Mouse (Mus musculus) heart, postnatal 10 days (tissue): ENCODE results near the gene Ttyh2. TPM values are rescaled to one million over a fixed set of nuclear protein-coding genes. Genes with fewer than 3 reads are reported as not detected.

Experiments
- DNase-seq, 2 experiments: peaks; one replicate each; pipeline ENCODE4 v3.0.0; 2021
- intact Hi-C: fragments of 180-260 bp; cut with DNase I; formaldehyde crosslinking; loops from one replicate; pipeline ENCODE4 v1.15.1; 2025
- total RNA-seq, 2 experiments: library from RNA; stranded (reverse); gene quantifications; 2 replicates each; pipeline ENCODE4 v1.2.3; 2021

Gene Ttyh2
- total RNA-seq, 2 experiments from 2014 or later = 25.2 to 26.3 TPM

DNA sequence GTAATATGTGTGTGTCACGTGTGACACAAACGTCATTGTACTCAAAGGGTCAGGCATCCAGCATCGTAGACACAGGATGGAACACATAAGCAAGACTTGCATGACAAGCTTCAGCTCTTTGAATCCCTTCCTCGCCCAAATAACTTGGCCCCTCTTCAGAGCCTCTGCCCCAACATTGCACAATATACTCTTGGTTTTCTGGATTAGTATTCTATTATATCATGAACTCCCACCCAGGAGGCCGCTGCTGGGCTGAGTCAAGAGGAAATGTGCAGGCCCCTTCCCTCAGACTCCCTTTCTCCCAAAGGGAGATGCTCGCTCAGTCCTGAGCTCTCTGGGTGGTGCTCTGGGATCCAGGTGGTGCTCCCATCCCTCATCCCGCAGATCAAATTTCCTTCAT lies 23.3 kb downstream of the Ttyh2 start:
- DNase-seq = peak in 1 of 2 experiments; percentile 29
- intact Hi-C loops = loop anchor here (2.0 kb wide), 1 partner anchor 22 kb away; no protein-coding TSS in a partner anchor

DNA sequence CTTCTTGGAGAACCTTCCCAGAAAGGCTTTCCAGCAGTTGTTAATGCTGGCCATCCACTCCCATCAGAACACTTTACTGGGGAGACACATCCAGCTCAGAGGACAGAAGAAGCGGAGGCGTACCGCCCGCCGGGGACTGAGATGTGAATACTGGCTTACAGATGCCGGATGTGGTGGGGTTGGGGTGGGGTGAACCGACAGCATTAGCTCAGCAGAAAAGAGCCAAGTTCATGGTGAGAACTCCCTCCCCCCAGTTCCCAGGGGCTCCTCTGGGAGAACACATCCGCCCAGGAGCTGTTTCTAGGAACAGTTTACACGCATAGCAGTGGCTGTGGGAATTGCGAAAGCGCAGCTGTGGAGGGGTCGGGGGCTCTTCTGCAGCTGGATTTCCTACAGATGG lies 24.3 kb downstream of the Ttyh2 start:
- peak; percentile 82 to 87 for DNase-seq
- intact Hi-C loops = loop anchor here (2.0 kb wide), 1 partner anchor 23 kb away; no protein-coding TSS in a partner anchor

DNA sequence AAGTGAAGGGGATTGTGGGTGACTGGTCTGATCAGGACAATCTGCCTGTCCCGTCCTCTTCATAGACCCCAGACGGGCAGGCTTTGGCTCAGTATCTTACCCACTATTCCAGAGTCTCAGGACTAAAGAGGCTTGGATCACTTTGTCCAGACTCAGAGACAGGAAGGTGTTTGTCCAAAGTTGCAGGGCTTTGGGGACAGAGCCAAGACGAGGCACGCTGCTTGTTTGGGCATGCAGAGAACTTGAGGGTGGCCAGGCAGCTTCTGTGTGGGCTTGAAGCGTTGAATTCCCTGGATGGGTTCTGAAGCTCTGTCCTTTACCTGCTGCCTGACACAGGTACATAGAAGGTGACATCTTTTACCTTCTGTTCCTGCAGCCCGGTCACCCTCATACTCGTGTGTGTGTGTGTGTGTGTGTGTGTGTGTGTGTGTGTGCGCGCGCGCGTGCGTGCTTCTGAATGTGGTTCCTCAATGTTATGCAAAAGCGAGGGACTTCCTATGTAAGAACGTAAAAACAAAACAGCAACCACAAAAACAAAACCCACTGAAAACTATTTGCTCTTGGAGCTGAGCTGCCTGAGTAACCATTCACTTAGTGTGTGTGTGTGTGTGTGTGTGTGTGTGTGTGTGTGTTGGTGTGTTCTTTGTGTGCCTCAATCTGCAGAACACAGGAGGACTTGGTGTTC lies 27.2 kb downstream of the Ttyh2 start:
- DNase-seq = no peak
- intact Hi-C loops = no loop called here

DNA sequence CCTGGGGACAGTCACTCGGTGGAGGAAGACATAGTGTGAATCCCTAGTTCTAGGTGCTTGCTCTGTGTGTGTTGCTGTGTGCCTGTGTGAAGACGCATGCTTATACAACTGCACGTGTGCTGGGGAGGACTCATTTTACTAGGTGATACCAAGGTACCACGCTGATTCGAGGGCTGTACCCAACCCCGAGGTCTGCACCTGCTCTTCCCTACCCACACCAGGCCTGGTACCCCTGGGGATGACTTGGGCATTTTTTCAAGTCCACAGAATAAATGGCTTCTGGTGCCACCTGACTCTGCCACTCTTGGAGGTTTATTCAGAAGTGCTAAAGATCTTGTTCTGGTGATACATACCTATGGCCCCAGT lies 27.7 kb downstream of the Ttyh2 start:
- DNase-seq = no peak
- intact Hi-C loops = no loop called here

DNA sequence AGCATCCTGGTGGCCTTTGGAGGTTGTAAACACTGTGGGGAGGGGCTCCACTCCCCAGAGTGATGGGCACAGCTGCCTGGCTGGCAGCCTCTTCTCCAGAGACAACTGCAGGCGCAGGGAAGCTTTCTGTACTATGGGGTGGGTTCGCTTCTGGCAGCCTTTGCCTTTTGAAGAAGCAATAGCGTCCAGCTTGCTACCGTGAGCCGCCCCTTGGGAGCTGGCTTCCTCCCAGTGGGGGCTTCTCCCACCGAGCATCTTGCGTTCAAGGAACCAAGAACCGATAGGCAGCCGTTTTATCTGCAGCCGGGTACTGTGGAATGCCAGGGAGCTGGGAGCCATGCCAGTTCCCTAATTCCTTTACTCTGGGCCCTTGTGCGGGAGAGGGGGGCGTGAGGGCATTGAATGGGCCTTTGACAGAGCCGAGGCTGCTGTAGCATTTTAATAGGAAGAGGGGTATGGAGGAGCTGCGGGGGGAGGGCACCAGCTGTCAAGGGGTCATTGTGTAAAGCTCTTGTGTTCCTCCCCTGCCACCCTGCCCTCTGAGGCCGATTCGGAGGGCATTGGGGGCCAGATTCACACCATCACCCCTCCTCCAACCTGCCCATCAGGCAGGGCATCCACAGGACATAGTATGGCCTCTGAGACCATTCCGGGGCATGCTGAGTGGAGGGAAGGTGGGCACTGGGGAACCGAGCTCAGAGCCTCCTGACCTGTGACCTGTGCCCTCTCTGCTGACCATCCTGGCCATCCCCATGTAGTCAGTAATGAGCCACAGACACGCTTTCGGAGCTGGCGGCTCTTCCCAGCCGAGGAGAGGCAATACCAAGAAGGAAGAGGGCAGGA lies 29.1 kb downstream of the Ttyh2 start:
- peak in 1 of 2 experiments; percentile 50 for DNase-seq
- intact Hi-C loops = no loop called here

DNA sequence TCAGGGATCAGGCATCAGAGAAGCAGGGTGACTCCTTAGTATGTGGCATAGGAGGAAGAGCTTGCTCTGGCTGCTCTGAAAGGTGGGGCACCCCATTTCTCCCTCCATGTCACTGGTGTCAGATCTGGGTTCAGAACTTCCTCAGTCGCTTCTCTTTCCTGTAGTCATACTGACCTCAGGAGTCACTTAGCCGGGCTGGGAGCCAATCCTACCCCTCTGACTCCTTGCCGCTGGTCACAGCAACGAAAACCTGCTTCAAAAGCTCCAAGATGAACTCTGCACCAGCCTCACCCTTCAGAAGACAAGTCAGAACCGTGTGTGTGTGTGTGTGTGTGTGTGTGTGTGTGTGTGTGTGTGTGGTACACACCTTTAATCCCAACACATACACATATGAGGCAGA lies 31.1 kb downstream of the Ttyh2 start:
- intact Hi-C loops = no loop called here
- no peak for DNase-seq

DNA sequence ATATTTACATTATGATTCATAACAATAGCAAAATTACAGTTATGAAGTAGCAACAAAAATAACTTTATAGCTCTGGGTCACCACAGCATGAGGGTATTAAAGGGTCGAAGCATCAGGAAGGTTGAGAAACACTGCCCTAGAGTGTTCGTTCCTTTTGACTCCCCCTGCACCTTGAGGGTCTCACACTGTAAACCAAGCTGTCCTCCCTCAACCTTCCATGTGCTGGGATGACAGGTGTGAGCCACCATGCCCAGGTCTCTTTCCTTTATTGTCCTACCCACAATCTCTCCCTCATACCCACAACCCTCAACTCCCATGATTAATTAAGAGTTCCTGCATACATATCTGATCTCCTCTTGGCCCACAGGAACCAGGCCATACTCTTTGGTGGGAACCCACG lies 36.2 kb downstream of the Ttyh2 start:
- intact Hi-C loops = no loop called here
- DNase-seq = no peak

DNA sequence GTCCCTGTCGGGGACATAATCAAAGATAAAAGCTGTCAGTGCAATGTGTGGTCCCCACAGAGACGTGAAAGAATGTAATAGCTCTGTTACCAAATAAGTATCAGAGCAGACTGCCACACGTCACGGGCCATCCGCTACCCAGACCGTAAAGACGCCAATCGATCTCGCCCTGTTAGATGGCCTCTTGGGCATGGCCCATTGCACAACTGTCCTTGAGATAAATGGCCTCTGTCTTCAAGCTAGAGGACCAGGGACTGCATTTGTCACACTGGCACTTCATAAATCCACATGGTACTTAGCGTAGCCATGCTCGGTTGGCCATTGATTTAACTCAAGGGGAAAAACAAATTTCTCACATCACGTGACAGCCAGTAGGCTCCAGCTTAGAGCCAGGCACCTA lies 36.6 kb downstream of the Ttyh2 start:
- intact Hi-C loops = no loop called here
- no peak for DNase-seq

DNA sequence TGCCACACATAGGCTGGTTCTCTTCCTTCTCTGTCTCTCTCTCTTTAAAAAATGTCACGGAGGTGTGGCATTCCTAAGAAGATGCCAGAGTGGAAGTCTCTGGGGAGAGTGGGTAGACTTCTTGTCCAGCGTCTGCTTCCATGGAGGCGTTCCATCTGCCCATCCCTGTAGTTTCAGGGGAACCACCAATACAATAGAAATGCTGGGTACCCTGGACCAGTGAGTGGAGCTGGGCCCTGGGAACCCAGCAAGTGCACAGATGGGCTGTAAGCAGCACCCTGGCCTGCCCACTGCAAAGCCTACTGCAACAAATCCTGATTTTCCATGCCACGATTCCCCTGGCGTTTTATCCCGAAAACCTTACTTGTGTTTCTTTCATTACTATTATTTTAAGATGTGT lies 39.3 kb downstream of the Ttyh2 start:
- DNase-seq = no peak
- intact Hi-C loops = no loop called here

DNA sequence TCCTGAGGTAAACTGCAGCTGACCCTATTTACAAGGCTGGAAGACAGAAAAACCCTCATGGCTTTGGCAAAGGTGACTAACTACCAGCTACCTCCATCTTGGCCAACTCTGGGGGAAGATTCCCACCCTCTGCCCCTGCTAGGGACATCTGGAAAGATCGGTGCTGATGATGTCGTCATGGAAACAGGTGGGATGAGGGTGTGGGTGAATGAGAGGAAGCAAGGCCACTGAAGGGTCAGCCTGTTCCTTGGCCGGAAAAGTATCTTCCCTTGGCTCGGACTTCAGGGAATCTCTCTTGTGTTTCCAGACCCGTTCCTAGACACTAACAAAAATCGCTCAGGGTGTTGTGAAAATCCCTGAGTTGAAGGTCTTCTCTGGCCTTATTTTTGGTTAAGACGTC lies 40.3 kb downstream of the Ttyh2 start:
- intact Hi-C loops = no loop called here
- DNase-seq = peak; percentile 42 to 48

DNA sequence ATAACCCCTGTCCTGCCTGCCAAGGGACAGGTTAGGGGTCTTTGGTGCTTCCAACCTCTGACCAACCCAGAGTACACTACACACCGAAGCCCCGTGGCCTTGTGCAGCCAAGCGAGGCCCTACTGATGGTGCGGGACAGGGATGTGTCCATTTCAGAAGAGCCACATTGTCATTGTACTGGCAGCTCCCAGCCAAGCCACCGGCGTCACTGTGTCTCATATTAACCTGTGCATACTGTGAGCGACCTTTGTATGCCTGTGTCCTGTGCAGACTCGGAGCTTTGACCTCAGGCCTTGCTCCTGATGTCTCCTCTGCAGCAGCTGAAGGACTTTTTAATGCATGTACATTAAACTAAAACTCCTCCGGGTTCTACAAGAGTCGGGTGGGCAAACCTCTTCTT lies 45.3 kb downstream of the Ttyh2 start:
- intact Hi-C loops = no loop called here
- no peak for DNase-seq

DNA sequence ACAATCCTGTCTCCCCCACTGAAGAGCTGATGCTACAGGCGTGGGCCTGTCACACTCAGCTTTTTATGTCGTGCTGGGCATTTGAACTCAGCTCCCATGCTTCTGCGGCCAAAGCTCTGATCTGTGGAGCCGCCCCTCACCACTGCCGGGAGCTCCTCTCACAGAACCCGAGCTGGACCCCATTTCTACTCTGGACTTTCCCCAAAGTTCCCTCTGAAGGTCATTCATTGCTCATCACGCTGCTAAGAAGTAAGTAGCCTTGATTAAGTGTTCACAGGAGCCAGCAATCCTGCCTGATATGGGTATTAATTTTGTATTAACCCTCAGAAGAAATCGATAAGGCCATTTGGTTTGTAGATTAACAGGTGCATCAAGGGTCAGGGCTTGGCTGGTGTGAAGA lies 47.2 kb downstream of the Ttyh2 start:
- no peak for DNase-seq
- intact Hi-C loops = no loop called here

DNA sequence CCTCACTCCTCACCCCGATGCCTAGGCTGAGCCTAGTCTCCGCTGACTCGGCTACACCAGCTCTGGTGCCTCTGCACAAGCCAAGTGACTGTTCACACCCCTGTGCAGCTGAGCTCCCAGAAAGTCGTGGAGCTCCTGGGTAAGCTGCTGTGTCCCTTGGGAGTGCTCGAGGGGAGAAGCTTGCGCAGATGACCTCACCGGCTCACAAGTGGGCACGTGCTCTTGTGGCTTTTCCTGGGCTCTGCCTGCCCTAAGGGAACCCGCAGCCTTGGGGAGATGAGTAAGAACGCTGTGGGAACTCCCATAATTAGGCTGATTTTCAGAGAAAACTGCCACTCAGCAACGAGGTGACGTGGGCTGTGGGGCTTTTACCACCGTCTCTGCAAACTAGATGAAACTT lies 47.8 kb downstream of the Ttyh2 start:
- intact Hi-C loops = no loop called here
- no peak for DNase-seq

DNA sequence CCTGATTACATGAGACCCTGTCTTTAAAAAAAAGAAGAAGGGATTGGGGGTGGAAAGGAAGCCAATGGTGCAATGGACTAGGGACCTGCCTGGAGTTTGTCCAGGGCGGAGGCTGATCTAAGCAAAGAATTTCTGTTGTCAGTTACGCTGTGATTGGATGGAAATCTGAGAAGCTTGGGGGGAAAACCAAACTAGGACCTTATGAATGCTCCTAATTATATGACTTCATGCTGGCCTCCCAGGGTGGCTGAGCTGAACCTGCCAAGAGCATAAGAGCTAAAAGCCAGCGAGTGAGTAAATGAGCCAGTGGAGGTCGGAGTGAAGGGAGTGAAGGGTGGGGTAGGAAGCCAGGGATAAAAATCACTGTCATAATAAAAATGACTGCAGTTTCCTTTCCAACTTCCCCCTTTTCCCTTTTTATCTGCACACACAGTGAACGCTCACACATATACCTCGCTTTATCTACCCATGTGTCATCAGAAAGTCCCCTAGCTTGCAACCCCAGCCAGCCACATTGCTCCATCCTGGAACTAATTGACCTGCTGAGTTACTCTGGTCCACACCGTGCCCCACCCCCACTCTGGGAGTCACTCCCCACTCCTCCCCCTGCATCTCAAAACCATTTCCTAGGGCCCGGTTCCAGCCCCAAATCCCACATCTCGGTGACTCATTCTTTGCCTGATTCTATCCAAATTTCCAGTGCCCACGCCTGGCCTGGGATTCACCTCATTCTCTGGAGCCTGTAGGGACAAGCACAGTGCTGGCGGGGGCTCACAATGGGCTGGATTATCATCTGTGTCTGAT lies 49.8 kb downstream of the Ttyh2 start:
- peak; percentile 67 to 68 for DNase-seq
- intact Hi-C loops = no loop called here

DNA sequence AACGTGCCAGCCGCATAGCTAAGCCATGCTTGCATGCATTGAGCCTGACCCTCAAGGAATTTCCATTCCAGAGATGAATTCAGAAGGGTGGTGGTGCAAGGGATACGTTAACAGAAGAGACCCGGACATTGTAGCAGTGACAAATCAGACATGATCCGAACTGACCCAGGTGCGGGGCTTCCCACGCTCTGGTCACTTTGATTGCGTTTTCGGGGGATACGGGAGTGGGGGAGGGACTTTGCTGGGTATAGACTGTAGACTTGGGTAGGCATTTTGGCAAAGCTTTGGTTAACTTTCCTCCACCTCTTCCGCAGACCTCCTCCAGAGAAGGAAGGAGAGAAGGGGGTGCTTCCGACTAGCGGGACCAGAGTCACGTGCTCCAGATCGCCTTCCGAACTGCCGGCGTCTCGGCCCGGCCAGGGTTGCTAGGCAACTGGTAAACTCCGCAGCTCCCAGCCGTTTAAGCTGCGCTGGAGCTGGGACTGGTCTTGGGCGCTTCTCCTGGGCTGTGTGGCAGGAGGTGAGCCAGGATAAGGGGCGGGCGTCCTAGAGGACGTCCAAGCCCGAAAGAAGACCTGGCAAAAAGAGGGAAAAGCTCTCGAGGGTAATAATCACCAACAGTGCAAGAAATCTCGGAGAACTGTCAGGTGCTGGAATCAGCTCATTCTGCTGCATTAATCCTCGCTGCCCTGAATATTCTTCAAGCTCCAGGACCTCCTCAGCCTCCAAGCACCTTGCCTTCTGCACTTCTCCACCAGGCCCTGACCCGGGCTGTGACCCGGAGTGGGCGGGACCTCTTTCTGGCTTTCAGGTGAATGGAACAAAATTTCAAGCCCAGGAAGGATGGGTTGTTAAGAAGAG lies 52.0 kb downstream of the Ttyh2 start, which contains the start of gene Dnaic2:
TSS of gene Dnaic2 (plus strand) at position 444 of the 861 bp plus-strand sequence.
- peak; percentile 83 to 86 for DNase-seq
- intact Hi-C loops = loop anchor here (2.0 kb wide), 1 partner anchor 58 kb away; the partner anchor contains the start of gene Rpl38

DNA sequence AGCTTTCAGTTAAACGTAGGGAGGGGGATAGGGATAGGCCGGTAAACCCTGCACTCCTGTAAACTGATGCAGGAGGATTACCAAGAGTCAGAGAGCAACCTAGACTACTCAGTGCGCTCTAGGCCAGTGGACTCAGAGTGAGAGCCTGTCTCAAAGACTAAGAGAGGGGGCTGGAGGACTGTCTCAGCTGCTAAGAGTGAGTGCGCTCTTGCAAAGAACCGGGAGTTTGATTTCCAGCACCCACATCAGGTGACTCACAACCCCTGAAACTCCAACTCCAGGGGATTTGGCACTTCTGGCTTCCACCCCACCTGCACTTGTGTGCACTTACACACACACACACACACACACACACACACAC lies 52.6 kb downstream of the Ttyh2 start:
- intact Hi-C loops = loop anchor here (2.0 kb wide), 1 partner anchor 59 kb away; the partner anchor contains the start of gene Rpl38
- no peak for DNase-seq

DNA sequence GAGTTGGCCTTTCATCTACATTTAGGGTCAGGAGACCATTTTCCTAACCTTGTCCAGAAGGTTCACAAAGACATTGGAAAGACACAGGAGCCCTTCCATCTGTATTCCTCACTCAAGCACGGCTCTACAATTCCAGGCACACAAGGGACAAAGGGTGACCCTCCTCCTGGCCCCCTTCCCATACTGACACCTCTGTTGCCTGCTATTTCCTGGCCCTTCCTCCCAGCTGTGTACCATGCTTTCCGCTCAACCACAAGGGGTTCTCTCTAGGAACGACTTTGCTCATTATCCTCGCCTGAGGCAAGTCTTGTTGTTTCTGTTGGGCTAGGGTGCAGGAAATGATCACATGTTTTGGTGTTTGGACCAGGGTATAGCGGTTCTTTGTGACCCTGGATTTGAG lies 53.1 kb downstream of the Ttyh2 start:
- peak in 1 of 2 experiments; percentile 35 for DNase-seq
- intact Hi-C loops = no loop called here

DNA sequence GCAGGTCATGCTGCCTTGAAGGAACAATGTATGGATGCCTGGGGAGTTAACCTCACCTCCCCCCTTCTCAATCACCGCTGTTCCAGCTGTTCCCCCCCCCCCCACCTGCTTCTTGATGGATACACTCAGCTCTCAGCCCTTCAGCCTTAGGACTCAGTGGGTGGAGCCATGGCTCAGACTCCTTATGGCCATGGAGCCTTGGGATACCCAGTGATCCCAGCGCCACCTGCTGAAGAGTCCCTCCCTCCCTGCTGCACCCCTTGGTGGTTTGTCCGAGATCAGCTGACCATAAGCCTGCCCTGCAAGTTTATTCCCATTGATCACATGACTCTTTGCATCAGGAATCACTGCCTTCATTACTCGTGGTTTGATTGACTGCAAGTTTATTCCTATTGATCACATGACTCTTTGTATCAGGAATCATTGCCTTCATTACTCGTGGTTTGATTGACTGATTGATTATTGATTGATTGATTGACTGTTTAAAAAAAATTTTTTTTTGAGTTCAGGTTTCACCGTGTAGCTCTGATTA lies 54.7 kb downstream of the Ttyh2 start:
- no peak for DNase-seq
- intact Hi-C loops = no loop called here

DNA sequence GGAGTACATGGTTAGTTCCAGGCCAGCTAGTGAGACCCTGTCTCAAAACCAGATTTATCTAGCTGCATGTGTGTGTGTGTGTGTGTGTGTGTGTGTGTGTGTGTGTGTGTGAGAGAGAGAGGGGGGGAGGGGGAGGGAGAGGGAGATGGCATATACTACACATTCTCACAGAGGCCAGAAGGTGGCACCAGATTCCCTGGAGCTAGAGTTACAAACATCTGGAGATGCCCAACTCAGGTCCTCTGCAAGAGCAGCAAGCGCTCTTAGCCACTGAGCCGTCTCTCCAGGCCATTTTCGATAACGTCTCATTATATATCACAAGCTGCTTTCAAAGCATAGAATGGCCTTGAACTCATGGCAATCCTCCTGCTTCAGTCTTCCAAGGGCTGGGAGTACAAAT lies 56.5 kb downstream of the Ttyh2 start:
- no peak for DNase-seq
- intact Hi-C loops = no loop called here

DNA sequence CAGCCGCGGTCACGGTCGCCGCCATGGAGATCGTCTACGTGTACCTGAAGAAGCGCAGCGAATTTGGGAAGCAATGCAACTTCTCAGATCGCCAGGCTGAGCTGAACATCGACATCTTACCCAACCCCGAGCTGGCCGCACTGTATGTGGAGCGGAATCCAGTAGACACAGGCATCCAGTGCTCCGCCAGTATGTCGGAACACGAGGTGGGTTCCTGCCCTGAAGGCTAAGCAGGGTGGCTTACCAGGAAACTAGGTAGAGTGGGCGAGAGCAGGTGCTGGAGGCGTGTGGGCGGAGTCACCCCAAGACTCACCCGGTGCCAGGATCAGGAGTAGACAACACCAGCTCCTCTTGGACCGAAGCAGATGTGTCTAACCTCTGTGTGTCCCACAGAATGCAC lies 57.7 kb downstream of the Ttyh2 start:
- intact Hi-C loops = no loop called here
- no peak for DNase-seq
